Mouse (Mus musculus) liver, embryonic 11.5 days (tissue): ENCODE results near the gene Zfp202. TPM values are rescaled to one million over a fixed set of nuclear protein-coding genes. Genes with fewer than 3 reads are reported as not detected.

Experiments
- ATAC-seq: fragments of 200-750 bp; cut with Nextera tagmentation; replicated peaks from 2 replicates; pipeline ENCODE4 v1.8.0; 2017; ENCODE audit warnings: moderate number of reproducible peaks, mild to moderate bottlenecking, moderate TSS enrichment, moderate library complexity; ENCODE audit not compliant: low FRiP score
- DNase-seq: peaks from one replicate; pipeline ENCODE4 v3.0.0-alpha.2; 2017; ENCODE audit warnings: low spot score
- H3K27ac ChIP-seq: fragments of 300-500 bp; sonication (generic); 2 replicates; pipeline ENCODE4 v1.5.1; 2014; ENCODE audit warnings: mild to moderate bottlenecking, low read depth, low read length, control low read depth
- H3K27me3 ChIP-seq: fragments of 300-500 bp; sonication (generic); replicated peaks from 2 replicates; pipeline ENCODE4 v1.6.1; 2014; ENCODE audit warnings: low read length, mixed read lengths; ENCODE audit not compliant: control insufficient read depth, insufficient read depth
- H3K36me3 ChIP-seq: fragments of 300-500 bp; sonication (generic); 2 replicates; pipeline ENCODE4 v1.6.1; 2014; ENCODE audit warnings: mild to moderate bottlenecking, low read length, moderate library complexity, mixed read lengths; ENCODE audit not compliant: control insufficient read depth, insufficient read depth
- H3K4me1 ChIP-seq: fragments of 300-500 bp; sonication (generic); replicated peaks from 2 replicates; pipeline ENCODE4 v1.6.1; 2014; ENCODE audit warnings: low read length, mixed read lengths; ENCODE audit not compliant: control insufficient read depth, insufficient read depth
- H3K4me2 ChIP-seq: fragments of 300-500 bp; sonication (generic); 2 replicates; pipeline ENCODE4 v1.6.1; 2014; ENCODE audit warnings: mild to moderate bottlenecking, control low read depth, moderate library complexity
- H3K4me3 ChIP-seq: fragments of 300-500 bp; sonication (generic); 2 replicates; pipeline ENCODE4 v1.5.1; 2014; ENCODE audit warnings: low read depth, low read length, control low read depth
- H3K9ac ChIP-seq: fragments of 300-500 bp; sonication (generic); 2 replicates; pipeline ENCODE4 v1.6.1; 2014; ENCODE audit warnings: low read depth, low read length, control low read depth
- H3K9me3 ChIP-seq: fragments of 300-500 bp; sonication (generic); 2 replicates; pipeline ENCODE4 v1.6.1; 2016; ENCODE audit warnings: low read length, inconsistent platforms, mixed read lengths; ENCODE audit not compliant: control insufficient read depth
- WGBS: fragments of 180-500 bp; shearing (Covaris S2); extraction: QIAGEN DNeasy Blood & Tissue Kit; methylation state at CpG from one replicate; pipeline ENCODE4 v1.1.7; 2014; 5-methylcytosine and 5-hydroxymethylcytosine counted together
- polyA plus RNA-seq: library from polyadenylated mRNA; unstranded; fragments of >200 nt; fragmentation: Nextera tagmentation; extraction: Ambion mirVana; gene quantifications from 2 replicates; pipeline ENCODE4 v1.2.1, GENCODE M21; 2014

Zfp202 gene
- polyA plus RNA-seq, 1 experiment from 2014 or later: 3.4 TPM

DNA sequence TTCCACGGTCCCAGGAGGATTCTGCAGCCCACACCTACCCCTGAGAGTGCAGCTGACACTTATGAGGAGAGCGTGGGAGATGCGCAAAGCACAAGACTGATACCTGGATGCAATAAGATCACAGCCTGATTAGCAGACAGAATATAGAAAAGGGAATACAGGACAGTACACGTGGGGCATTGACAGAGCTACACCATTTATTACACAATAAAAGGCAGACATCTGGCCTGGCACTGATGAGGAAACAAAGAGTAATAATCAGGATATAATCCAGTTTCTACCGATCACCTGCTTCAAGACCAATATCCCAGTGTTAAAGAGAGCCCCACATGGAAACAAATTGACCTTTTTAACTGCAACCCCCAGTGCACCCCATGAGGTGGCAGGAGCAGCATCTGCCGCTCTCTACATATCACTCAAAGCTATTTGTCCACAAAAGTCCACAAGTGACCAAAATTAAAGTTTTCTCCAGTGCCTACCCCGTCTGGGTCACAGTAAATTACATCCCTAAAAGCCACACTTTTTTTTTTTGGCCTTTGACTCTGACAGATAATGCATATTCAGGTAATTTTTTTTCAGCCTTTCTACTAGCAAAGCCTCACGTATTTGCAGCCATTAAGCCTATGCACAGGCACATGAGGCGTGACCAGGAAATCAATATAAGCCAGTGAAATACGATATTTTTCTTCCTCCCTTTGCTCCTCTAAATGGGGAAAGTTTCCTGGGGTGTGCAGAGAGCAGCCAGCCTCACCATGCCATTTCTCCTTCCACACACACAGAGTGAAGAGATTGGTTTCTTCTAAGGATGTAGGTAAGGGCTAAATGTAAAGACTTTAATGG lies 42.3 kb downstream of the Zfp202 start:
- H3K4me2 ChIP-seq: no peak overlapping the region
- no peaks in the 10 kb centered on the region for H3K36me3 ChIP-seq
- no peak overlapping the region for H3K4me3 ChIP-seq
- H3K4me1 ChIP-seq: no peaks in the 10 kb centered on the region
- no peak for DNase-seq
- no peaks in the 10 kb centered on the region for H3K27me3 ChIP-seq
- H3K9ac ChIP-seq: no peak overlapping the region
- ATAC-seq: no peak
- H3K9me3 ChIP-seq: no peaks in the 10 kb centered on the region
- no peak overlapping the region for H3K27ac ChIP-seq
- 70% methylated on average over 10 of the region's 10 CpGs for WGBS

DNA sequence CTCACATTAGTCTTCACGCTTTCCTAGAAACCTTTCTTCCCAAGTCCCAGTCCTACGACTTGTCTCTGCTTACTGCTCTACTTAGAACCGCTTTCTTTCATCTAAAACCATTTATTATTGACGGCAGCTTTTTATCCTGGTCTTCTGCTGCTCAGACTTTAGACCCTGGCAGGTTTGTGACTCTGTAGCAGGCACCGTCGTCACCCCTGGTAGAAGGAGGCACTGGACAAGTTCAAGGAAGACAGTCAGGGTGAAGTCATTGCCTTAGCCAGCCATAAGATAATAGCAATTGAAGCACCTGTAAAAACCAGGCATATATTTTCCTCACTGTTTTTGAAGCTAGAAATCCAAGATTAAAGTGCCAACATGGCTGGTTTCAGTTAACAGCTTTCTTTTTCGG lies 43.1 kb downstream of the Zfp202 start:
- Histone ChIP-seq H3K4me1 (no peaks in the 10 kb centered on the region), H3K27me3 (peaks cover under 1% of the 10 kb centered on the region), H3K9ac (no peak overlapping the region), H3K27ac (no peak overlapping the region), H3K4me2 (no peak overlapping the region), H3K4me3 (no peak overlapping the region), H3K9me3 (no peaks in the 10 kb centered on the region), H3K36me3 (no peaks in the 10 kb centered on the region)
- DNase-seq (no peak), ATAC-seq (no peak)
- 78% methylated on average over 7 of the region's 7 CpGs for WGBS

GRCm38 (mm10) chr9:40239749-40240148 lies 47.6 kb downstream of the Zfp202 start:
- H3K36me3 ChIP-seq: no peaks in the 10 kb centered on the region
- H3K9ac ChIP-seq: no peak overlapping the region
- H3K9me3 ChIP-seq: no peaks in the 10 kb centered on the region
- no peak overlapping the region for H3K27ac ChIP-seq
- 34% methylated on average over 4 of the region's 4 CpGs for WGBS
- ATAC-seq (no peak), DNase-seq (no peak)
- H3K4me2 ChIP-seq: no peak overlapping the region
- peaks cover 2% of the 10 kb centered on the region; the same call in 1 of the 2 replicates for H3K4me1 ChIP-seq
- H3K27me3 ChIP-seq: peaks cover 12% of the 10 kb centered on the region
- H3K4me3 ChIP-seq: no peak overlapping the region

- Histone ChIP-seq H3K36me3 (no peaks in the 10 kb centered on the region), H3K9me3 (no peaks in the 10 kb centered on the region), H3K4me1 (peaks cover 2% of the 10 kb centered on the region; the same call in 1 of the 2 replicates), H3K27ac (no peak overlapping the region), H3K4me3 (no peak overlapping the region), H3K27me3 (peaks cover 12% of the 10 kb centered on the region), H3K9ac (no peak overlapping the region), H3K4me2 (no peak overlapping the region)
- WGBS: 24% methylated on average over 5 of the region's 5 CpGs
- DNase-seq: no peak
- no peak for ATAC-seq
Measured at GRCm38 (mm10) chr9:40240311-40240710, 48.2 kb downstream of the Zfp202 start.

DNA sequence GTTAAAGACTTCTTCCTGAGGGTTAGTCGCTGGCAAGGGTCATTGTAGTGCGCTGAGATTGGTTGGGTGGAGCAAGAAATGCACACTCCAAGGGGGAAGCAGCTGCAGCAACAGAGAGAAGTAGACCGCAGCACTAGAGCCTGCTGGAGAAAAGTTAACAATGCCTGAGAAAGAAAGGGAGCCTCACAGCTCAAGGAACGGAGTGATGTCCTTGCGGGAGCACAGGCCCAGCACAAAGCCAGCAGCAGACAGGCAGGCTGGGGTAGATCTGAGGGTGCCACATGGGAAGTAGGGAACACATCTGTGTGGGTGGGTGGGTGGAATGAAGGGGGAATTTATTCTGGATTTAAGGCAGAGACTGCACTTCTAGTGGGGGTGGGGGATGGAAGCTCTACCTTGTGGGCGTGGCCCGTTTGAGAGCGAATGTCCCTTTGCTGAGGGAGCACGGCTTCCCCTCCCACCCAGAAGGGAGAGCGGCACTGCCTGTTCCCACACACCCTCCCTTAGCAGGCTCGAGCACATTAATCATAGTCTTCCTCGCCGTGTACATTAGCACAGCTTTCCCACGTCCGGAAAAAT lies 49.2 kb downstream of the Zfp202 start:
- peak; percentile 42 for DNase-seq
- Histone ChIP-seq H3K4me3 (peak overlapping the region; percentile 39), H3K9me3 (no peaks in the 10 kb centered on the region), H3K36me3 (no peaks in the 10 kb centered on the region), H3K9ac (peak overlapping the region; percentile 37; the same call in 1 of the 2 replicates), H3K27ac (no peak overlapping the region), H3K27me3 (peaks cover 12% of the 10 kb centered on the region), H3K4me2 (peak overlapping the region; percentile 70), H3K4me1 (peaks cover 2% of the 10 kb centered on the region; the same call in 1 of the 2 replicates)
- 3% methylated on average over 15 of the region's 15 CpGs for WGBS
- ATAC-seq: peak; percentile 66; the same call in 1 of the 2 replicates

DNA sequence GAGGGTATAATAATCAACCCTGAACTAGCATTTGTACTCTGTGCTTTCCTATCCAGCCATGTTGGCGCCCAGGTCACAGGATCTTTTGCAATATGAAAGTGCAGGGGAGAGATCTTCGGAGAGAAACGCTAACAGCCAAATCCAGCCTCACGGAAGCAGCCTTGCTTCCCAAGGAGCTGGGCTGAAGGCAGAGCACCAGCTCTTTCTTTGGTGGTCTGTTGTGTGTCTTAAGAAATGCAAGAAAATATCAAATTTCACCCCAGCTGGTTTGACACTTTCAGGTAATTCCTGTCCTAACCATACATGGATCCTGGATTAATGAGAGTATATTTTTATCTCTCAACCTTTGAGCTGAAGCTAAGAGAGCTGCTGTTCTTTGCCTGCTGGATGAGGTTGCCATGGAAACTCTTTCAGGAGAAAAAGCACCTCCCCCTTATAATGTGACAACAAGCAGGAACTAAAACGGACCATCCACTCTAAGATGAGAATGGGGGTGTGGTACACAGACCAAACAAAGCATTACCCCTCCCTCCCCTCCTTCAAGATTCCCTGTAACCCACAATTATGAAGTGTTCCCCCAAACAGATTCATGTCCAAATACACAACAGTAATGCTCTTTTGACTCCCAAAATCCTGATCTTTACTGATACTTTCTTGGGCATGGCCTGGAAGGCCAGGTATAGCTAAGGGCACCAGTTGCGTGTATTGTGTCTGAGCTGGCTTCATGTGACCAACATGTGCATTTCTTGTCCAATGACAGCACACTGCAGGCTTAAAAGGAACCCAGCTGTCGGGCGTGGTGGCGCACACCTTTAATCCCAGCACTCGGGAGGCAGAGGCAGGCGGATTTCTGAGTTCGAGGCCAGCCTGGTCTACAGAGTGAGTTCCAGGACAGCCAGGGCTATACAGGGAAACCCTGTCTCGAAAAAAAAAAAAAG lies 50.1 kb downstream of the Zfp202 start:
- Histone ChIP-seq H3K4me1 (peaks cover 2% of the 10 kb centered on the region; the same call in 1 of the 2 replicates), H3K27ac (no peak overlapping the region), H3K27me3 (peaks cover 12% of the 10 kb centered on the region), H3K4me3 (peak overlapping the region; percentile 39), H3K9me3 (no peaks in the 10 kb centered on the region), H3K36me3 (no peaks in the 10 kb centered on the region), H3K9ac (peak overlapping the region; percentile 37; the same call in 1 of the 2 replicates), H3K4me2 (peak overlapping the region; percentile 70)
- ATAC-seq (no peak), DNase-seq (no peak)
- 47% methylated on average over 13 of the region's 13 CpGs for WGBS

DNA sequence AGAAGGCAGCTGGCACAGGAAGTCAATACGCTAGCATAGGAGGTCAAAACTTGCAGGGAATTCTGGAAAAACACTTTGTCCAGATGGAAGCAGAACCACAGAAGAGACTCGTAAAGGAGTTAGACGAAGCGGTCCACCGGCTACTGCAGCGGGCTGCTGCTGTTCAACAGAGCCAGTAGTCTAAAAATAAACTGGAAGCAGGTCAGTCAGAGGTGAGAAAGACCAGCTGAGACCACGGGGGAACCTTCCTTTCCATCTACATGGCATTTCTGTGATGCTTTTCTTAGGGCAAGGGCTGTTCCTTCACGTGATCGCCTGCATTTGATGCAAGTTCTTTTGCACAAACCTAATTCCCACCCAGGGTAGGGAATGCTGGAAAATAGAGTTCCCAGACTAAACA lies 53.4 kb downstream of the Zfp202 start:
- WGBS: 76% methylated on average over 9 of the region's 9 CpGs
- Histone ChIP-seq H3K9me3 (no peaks in the 10 kb centered on the region), H3K27me3 (peaks cover 9% of the 10 kb centered on the region), H3K36me3 (no peaks in the 10 kb centered on the region), H3K9ac (no peak overlapping the region), H3K27ac (no peak overlapping the region), H3K4me2 (no peak overlapping the region), H3K4me3 (no peak overlapping the region), H3K4me1 (peaks cover 2% of the 10 kb centered on the region; the same call in 1 of the 2 replicates)
- DNase-seq (no peak), ATAC-seq (no peak)

- 83% methylated on average over 7 of the region's 7 CpGs for WGBS
- no peaks in the 10 kb centered on the region for H3K36me3 ChIP-seq
- H3K4me1 ChIP-seq: peaks cover 2% of the 10 kb centered on the region; the same call in 1 of the 2 replicates
- H3K9ac ChIP-seq: no peak overlapping the region
- H3K27ac ChIP-seq: no peak overlapping the region
- H3K4me3 ChIP-seq: no peak overlapping the region
- DNase-seq: no peak
- peaks cover 3% of the 10 kb centered on the region for H3K27me3 ChIP-seq
- H3K9me3 ChIP-seq: no peaks in the 10 kb centered on the region
- ATAC-seq: no peak
- no peak overlapping the region for H3K4me2 ChIP-seq
Measured at GRCm38 (mm10) chr9:40245974-40246665, 54.0 kb downstream of the Zfp202 start.
